Mouse (Mus musculus) olfactory bulb, adult 2 months (tissue): ENCODE results near the gene Mllt6.
"Not testable (repeated sequence)": the region's sequence is repeated elsewhere in the genome, so short reads cannot be mapped to it uniquely, and the experiment has no call there.

Experiments
- CTCF ChIP-seq: fragments of 200-500 bp; IDR thresholded peaks from 2 replicates; pipeline ENCODE4 v1.5.1; 2012; ENCODE audit warnings: low read depth, mild to moderate bottlenecking, low read length, moderate library complexity; ENCODE audit not compliant: insufficient read depth
- POLR2A ChIP-seq: fragments of 200-500 bp; IDR thresholded peaks from 2 replicates; pipeline ENCODE4 v1.6.1; 2012; ENCODE audit warnings: mild to moderate bottlenecking, low read depth, low read length, moderate library complexity; ENCODE audit not compliant: insufficient read depth

DNA sequence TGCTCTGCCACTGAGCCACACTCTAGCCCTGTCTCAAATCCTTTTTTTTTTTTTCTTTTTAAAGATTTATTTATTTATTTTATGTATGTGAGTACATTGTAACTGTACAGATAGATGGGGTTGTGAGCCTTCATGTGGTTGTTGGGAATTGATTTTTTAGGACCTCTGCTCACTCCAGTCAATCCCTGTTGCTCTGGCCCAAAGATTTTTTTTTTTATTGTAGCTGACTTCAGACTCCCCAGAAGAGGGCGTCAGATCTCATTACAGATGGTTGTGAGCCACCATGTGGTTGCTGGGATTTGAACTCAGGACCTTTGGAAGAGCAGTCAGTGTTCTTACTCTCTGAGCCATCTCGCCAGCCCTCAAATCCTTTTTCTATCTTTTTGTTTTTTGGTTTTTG is 46.9 kb downstream of the Mllt6 start:
- TF ChIP-seq CTCF, POLR2A: not testable (repeated sequence)
